Mouse (Mus musculus) adrenal gland, postnatal 25 days (tissue): ENCODE measurements around the gene Cpne6. TPM values are rescaled to one million over a fixed set of nuclear protein-coding genes. Genes with fewer than 3 reads are reported as not detected.

Source experiments
- DNase-seq: peaks from one replicate; pipeline ENCODE4 v3.0.0; 2021; ENCODE audit warnings: mixed read lengths
- total RNA-seq: library from RNA; stranded (reverse); gene quantifications from 2 replicates; pipeline ENCODE4 v1.2.3, GENCODE M21; 2021

Gene Cpne6
- total RNA-seq, 1 experiment from 2014 or later: 0.12 TPM

DNA sequence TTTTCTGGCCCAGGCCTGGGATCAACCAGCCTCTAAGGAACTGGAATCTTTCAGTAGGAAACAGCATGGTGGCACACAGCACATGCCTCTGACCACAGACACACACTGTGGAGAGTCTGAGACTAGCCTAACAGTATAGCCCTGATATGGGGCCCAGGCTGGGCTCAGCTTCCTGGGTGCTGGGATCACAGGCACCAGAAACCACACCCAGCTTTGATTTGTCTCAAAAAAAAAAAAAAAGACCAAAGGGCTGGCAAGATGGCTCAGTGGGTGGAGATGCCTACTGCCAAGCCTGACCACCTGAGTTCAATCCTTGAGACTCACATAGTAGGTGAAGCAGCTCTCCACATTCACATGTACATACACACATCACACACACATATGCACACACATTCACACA lies 44.4 kb downstream of the Cpne6 start:
- DNase-seq: no peak

DNA sequence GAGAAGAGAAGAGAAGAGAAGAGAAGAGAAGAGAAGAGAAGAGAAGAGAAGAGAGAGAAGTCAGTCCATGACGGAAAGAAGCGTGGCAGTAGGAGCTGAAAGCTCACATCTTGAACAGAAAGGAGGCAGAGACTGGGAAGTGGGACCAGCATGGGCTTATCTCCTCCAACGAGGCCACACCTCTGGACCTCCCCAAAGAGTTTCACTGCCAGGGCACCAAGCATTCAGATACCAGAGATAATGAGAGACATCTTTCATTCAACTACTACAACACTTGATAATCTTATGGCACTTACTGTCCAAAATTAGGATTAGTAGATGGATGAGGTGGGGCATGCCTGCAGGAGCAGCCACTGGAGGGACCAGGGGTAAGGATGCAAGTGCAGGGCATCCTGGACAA lies 45.5 kb downstream of the Cpne6 start:
- DNase-seq: no peak

DNA sequence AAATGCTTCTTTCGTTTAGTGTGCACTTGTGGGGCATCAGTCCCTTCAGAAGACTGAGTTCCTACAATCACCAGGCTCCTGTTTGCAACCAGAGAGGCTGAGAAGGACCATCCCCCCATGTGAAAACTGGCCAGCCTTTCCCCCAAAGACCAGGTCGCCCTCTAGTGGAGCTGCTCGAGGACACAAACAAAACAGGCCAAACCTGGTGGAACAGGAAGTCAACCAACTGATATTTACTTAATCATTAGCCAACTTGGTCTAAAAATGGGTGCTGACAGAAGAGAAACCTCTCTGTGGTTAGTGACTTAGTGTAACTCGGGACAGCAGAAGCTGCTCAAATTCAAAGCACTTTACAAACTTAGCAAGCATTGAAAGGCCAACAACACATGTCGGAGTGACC lies 46.8 kb downstream of the Cpne6 start:
- DNase-seq: peak; percentile 77

DNA sequence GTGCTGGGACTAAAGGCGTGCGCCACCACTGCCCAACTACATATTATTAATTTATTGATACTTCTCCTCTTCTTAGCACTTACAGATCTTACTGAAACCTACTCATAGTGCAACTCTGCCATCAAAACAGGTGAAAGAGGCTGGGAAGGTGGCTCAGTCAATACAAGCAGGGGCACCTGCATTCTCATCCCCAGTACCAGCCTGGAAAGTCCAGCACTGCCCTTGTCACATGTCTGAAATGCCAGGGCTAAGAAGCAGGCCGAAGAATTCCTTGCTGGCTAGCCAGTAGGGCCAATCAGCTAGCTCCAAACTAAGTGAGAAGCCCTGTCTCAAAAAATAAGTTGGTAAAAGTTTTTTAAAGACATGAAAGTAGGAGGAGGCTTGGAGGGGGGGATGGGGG lies 47.3 kb downstream of the Cpne6 start:
- no peak for DNase-seq

DNA sequence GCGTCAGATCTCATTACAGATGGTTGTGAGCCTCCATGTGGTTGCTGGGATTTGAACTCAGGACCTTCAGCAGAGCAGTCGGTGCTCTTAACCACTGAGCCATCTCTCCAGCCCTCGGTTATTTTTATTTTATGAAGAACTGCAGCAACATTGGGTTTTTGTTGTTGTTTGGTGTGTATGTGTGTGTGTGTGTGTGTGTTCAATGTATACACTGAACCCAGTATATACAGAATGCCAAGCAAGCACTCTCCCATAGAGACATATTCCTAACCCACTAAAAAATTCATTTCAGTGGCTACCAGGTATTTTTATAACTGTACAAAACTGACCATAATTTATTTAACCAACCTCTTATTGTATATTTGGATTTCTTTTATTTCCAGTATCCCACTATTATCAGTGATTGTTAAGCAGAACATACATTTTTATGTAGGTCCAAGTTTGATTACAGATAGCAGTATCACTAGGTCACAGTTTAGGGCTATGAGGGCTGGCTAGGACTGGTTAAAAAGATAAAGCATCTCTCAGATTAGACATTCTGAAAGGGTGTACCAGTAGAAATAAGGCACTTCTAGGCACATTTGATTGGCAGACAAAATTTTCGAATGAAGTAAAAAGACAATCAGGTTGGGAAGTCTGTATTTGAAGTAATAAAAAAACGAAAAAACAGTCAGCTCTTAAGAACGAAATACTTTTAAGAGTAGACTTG lies 48.6 kb downstream of the Cpne6 start:
- no peak for DNase-seq

DNA sequence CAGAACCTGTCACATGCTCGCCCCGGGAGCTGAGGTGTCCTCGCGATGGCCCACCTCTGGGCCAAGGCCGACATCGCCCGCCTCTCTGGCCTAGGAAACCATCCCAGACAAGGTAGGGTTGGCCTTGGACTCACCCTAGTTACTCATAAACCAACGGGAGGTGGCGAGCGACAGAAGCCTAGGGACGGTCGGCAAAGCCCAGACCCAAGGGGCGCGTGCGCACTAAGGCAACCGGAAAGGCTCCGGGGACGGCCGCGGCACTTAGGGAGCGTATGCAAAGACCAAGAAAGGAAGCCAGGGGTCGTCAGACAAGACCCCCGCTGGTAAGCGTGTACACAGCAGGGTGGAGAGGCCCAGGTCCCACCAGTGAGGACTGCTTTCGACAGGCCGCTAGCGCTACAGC lies 49.6 kb downstream of the Cpne6 start, which contains the start of gene Dcaf11:
Gene Dcaf11, plus strand, starts transcription at position 208 of the 403 bp plus-strand sequence.
- DNase-seq: peak; percentile 91

DNA sequence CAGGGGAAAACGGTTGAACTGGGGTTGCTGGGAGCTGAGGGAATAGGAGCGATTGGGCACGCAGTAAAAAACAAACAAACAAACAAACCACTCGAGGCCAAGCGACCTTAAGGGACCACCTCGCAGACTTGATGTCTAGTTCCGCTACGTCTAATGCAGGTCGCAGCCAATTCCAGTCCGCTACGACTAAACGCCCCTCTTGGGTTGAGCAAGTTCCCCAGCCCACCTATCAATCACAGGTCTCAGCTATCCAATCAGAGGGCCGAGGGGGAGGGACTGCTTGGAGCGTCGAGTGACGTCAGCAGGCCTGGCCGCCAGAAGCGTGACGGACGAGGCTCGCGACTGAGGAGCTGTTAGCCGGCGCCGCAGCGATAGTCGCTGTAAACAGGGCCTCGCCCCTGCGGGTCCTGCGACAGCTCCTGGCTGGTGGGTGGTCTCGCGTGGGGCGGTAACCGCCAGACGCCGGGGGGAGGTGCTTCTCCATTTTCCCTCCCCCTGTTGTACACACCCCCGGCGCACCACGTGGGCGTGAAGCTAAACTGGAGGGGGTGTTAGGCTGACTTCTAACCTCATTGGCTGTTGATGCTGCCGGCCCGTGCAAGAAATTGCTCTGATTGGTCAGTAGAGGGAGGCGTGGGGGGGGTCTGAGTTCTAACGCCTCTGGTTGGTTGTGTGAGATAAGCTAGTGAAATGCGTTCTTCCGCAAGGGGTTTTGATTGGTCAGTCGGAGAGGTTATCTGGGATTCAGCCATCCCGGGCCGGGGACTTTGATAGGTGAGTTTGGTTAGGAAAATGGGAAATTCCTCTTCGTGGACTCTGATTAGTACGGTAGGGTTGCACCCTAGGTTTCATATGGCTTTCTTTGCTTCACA lies 50.2 kb downstream of the Cpne6 start, which contains the start of gene A730061H03Rik:
Gene A730061H03Rik, minus strand, starts transcription at position 205 of the 872 bp plus-strand sequence.
- peak; percentile 96 for DNase-seq

DNA sequence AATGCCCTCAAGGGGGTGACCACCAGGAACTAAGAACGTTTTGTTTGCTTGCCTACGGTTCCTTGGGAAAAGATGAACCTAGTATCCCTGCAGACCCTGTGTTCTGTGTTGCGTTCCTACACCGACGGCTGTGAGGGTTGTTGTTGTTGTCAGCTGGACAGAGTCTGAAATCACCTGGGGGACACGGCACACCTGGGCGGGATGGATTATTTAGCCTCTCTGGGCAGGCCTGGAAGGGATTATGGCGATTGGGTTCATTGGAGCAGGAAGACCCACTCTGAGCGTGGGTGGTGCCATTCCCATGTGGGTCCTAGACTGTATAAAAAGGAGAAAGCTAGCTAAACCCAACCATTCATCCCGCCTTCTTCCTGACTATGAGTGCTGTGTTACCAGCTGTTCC lies 51.6 kb downstream of the Cpne6 start:
- DNase-seq: no peak

DNA sequence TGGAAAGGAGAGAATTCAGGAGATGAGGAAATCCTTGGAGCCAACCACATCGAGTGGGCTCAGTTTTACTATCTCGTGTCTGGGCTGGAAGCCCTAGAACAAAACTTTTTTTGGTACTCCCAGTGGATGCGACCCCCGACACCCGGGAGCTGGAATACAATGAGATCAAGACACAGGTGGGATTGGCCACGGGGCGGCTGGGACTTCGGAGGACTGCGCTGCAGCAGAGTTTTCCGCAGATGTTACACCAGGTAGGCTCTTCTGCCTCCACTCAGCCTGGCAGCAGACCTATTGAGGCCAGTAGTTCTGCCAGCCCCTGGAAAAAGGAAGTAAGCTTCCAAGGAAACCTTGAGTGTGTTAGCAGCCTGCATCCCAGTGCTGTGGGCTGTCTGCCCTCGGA lies 53.0 kb downstream of the Cpne6 start:
- no peak for DNase-seq

DNA sequence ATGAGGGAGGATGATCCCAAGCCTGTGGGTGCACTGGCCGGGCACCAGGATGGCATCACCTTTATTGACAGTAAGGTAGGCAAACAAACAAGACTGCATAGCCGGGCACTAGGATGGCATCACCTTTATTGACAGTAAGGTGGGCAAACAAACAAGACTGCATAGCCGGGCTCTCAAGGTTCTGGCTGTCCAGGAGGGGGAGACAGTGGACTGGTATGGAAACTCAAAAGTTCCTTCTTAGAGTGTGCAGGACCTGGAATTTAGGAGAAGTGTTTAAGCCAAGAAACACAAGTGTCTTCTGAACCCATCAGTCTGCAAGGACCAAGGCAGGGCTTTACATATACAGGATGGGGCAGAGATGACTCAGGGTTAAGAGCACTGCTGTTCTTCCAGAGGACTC lies 55.5 kb downstream of the Cpne6 start:
- no peak for DNase-seq

Other genes starting within 250 kb of the Cpne6 start
- 83.7 and 89.8 TPM in 2 replicates for gene Dhrs4, start 31.7 kb upstream of the Cpne6 start, total RNA-seq
- 7.3 and 9.6 TPM in 2 replicates for gene Carmil3, start 19.8 kb upstream of the Cpne6 start, total RNA-seq
- gene Nrl, start 14.5 kb downstream of the Cpne6 start, total RNA-seq: not detected in 2 replicates
- 33.9 and 46.2 TPM in 2 replicates for gene Pck2, start 29.8 kb downstream of the Cpne6 start, total RNA-seq
- gene Dcaf11, start 49.6 kb downstream of the Cpne6 start, total RNA-seq: 131 and 160 TPM in 2 replicates
- gene A730061H03Rik, start 50.0 kb downstream of the Cpne6 start, total RNA-seq: 2.6 TPM in 1 of 2 replicates, not detected in the other
- 1.7 and 2.6 TPM in 2 replicates for gene Fitm1, start 65.2 kb downstream of the Cpne6 start, total RNA-seq
- 328 and 383 TPM in 2 replicates for gene Psme1, start 67.7 kb downstream of the Cpne6 start, total RNA-seq
- 34.5 and 61.6 TPM in 2 replicates for gene Emc9, start 74.9 kb downstream of the Cpne6 start, total RNA-seq
- gene Psme2, start 80.7 kb downstream of the Cpne6 start, total RNA-seq: 357 and 368 TPM in 2 replicates
- 37.4 and 49.3 TPM in 2 replicates for gene Rnf31, start 81.3 kb downstream of the Cpne6 start, total RNA-seq
- gene Irf9, start 93.1 kb downstream of the Cpne6 start, total RNA-seq: 24.2 and 24.8 TPM in 2 replicates
- 13.6 TPM in 2 replicates for gene Rec8, start 107.6 kb downstream of the Cpne6 start, total RNA-seq
- gene Ipo4, start 125.5 kb downstream of the Cpne6 start, total RNA-seq: 100 and 141 TPM in 2 replicates
- gene Gm49378, start 127.5 kb downstream of the Cpne6 start, total RNA-seq: 2.4 and 2.5 TPM in 2 replicates
- 81.1 and 98.6 TPM in 2 replicates for gene Tm9sf1, start 133.4 kb downstream of the Cpne6 start, total RNA-seq
- 2.6 and 2.9 TPM in 2 replicates for gene Tssk4, start 139.7 kb downstream of the Cpne6 start, total RNA-seq
- gene Mdp1, start 150.1 kb downstream of the Cpne6 start, total RNA-seq: 73.5 and 88.6 TPM in 2 replicates
- gene Gmpr2, start 161.5 kb downstream of the Cpne6 start, total RNA-seq: 28.0 and 32.2 TPM in 2 replicates
- 347 and 352 TPM in 2 replicates for gene Nedd8, start 161.7 kb downstream of the Cpne6 start, total RNA-seq
- gene Tinf2, start 171.4 kb downstream of the Cpne6 start, total RNA-seq: 30.0 and 36.4 TPM in 2 replicates
- gene Tgm1, start 203.5 kb downstream of the Cpne6 start, total RNA-seq: not detected in 2 replicates
- gene Rabggta, start 211.8 kb downstream of the Cpne6 start, total RNA-seq: 23.7 and 28.1 TPM in 2 replicates
- 75.8 and 77.4 TPM in 2 replicates for gene Dhrs1, start 235.2 kb downstream of the Cpne6 start, total RNA-seq
- gene Nop9, start 235.2 kb downstream of the Cpne6 start, total RNA-seq: 20.9 and 24.4 TPM in 2 replicates
- gene Cideb, start 248.0 kb downstream of the Cpne6 start, total RNA-seq: 0.79 and 2.9 TPM in 2 replicates